Mouse (Mus musculus): ENCODE results near the gene Chn2.
A peak's percentile ranks its signal among the peaks of the same experiment; 100 is the strongest.

Gene Chn2

DNA sequence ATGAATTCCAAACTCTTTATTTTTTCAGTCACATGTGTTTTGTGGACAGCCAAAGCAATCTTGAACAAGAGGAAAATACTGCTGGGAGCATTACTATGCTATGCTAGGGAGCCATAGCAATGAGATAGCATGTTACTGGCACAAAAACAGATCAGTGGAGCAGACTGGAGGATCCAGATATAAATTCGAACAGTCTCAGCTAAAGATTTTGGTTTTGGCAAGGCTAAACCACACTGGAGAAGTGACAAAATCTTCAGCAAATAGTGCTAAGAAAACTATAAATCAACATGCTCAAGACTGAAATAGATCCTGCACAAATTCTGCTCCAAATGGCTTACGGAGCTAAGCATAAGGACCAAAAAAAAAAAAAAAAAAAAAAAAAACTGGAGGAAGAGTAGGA lies 273.7 kb downstream of the Chn2 start:
- no peak for DNase-seq

DNA sequence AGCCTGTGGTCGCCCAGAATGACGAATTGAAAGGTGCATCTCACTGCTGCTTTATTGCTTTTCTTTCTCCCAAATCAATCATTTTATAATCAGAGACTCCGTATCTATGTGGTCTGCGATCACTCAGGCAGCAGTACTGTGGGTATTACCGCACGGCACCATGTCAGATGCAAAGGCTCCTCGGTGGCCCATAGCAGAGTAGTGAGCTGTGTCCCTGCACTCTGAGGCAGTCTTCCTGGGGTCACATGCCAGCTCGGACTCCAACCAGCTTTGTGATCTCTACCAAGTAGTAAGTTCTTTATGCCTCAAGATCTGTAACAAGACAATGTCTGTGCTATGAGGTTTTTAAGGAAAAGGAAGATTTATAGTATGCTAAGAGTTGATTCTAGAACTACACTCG lies 279.3 kb downstream of the Chn2 start:
- DNase-seq: no peak

DNA sequence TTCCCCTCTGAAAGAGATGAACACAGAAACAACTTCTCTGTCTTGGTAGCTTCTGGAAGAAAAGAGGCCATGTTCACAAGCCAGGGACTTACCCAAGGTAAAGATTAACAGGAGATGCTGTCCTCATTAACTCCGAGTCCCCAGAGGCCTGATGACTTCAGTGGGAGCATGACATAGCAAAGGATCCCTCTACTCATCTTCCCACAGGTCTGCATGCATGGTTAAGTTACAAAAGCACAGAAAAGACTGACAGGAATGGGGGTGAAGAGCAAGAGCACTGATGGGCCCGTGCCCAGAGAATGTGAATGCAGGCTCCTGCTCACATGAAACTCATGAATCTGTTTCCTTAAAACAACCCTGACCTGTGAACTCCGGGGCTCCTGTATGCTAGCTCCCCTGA lies 279.8 kb downstream of the Chn2 start:
- no peak for DNase-seq

DNA sequence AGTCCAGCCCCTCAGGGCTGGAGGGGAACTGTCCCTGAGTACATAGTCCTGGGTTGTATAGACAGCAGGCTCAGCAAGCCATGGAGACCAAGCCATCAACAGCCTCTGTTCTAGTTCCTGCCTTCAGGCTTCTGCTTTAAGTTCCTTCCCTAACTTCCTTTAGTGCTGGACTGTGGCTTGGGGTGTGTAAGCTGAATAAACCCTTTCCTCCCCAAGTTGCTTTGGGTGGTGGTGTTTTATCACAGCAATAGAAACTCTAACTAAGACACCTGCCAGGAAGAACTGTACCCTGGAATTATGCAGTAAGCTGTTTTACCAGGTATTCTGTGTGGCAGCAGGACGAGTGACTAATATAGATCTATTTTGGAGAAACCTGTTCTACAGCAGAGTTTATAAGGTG lies 280.9 kb downstream of the Chn2 start:
- no peak for DNase-seq

DNA sequence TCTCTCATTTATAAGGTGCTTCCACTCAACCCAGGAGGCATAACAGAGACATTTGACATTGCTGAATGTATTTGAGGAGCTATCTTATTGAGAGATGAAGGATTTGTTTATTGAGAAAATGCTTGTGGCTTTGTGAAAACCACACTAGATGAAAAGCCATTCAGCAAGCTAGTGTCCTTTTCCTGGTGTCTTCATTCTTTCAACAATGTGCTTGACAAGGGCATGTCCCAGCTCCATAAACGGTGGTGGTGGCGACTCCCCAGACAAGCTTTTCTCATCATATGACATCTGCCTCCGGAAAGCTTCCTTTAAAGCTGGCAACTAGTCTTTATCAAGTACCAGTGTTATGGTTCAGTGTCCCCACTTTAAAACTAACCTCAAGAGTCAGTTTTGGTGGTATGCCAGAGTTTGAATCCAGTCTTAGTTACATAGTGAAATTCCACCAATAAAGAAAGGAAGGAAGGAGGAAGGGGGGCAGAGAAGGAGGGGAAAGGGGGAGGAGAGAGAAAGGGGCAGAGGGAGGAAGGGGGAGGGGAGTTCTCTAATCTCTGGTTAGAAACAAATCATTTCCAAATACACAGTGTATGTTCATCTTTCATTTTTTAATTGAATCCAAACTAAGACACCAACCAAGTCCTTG lies 286.0 kb downstream of the Chn2 start, which contains the start of gene Prr15:
Gene Prr15, plus strand, starts transcription at position 590 of the 640 bp plus-strand sequence.
- no peak for DNase-seq

DNA sequence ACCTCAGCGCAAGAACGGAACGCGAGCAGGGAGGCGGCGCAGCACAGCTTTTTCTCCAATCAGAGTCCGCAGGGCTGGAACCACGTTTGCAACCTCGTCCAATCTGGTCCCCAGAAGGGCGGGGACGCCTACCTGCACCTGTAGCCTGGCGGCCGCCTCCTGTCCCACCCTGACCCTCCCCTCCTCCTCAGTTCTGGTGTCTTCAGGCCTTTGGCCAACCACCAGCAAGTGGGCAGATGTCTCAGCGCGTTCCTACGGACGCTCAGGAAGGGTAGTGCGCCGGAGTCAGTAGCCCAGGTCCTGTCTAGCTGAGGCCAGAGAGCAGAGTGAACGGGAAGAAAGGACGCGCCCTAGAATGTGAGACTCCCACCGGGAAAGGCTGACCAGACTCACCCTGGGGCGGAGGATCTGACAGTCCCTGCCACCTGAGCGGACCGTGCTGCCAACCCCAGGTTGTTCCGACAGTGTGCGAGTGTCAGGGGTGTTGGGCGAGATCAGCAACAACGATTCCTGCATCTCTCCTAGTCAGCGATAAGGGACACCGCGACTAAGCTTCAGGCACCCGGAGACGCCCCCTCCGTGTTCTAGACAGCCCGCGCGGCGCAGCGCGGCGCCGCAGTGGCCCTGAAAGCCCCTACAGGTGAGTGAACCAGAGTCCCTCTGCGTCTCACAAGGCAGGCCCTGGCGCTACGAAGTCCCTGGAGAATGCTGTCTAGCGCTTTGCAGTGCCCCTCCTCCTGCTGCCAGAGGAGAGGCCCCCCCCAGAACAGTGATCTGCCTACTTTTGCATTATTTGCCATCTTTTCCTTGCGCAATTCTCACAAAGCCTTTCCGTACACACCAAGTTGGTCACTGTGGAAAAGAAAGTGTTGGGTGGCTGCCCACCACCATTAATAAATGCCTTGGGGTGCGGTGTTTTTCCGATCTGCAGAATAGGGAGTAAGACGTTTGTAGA lies 287.6 kb downstream of the Chn2 start:
- DNase-seq: peak; percentile 48

DNA sequence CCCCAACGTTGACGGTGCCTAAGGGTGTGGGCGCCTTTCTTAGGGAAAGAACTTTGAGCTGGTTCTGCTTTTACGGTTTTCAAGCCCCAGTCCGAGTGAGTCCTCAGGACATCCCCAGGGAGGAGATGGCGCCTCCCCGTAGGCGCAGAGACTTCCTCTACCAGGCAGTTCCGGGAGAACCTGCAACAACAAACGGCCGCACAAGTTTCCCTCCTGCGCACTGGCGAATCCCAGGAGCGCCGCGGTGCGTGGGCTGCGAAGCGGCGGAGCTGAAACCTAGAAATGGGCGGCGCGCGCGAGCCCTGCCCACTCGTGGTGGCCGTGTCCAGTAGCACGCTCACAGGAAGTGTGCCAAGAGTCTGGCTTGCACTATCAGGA lies 288.3 kb downstream of the Chn2 start:
- peak; percentile 33 for DNase-seq

DNA sequence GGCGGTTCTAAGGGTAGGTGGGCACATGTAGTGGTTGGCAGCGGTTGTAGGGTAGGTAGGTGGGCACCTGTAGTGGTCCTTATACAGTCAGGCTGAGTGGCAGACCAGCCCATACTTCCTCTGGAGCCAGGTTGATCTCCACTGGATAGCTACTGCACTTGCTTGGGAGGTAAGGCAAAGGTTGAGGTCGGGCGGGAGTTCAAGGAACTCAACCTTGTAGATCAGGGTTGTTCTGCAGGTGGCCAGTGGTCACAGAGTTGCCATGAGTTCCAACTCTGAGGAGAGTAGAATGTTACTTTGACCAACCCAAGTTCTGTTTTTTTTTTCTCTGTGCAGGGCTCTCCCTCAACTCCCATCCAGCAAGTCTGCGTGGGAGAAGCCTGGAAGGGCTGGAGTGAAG lies 289.4 kb downstream of the Chn2 start:
- DNase-seq: no peak

DNA sequence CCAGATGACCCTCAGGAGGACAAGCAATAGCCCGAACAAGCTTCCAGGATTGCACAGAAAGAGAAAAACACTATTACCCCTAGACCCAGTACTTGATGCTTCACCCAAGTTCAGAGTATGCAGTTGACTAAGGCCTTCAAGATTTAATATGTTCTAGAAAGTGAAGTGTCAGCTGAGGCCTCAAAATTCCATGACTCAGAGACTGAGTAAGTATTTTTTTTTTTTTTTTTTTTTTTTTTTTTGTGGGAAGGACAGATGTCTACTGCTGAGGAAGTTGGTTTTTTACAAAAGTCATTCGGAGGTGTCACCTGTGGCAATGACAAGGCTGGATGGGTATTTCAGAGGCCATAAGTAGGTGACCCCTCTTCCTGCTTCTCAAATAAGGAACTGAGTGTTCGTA lies 290.2 kb downstream of the Chn2 start:
- no peak for DNase-seq

DNA sequence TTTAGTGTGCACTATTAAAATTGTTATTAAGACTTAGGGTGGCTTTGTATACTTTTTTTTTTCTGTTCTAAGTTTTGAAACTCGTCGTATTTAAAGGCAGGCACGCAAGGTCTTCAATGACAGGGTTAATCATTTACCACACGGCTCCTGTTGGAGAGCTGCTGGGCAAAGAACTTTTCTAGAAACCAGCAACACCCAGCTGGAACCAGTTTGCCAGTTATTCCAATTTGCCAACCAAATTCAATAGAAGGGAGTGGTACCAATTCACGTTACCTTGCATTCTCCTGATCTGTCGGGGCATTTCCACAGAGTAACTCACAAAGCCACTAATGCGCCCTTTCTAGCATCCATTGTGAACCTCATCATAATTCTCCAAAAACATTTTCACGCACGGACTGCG lies 290.8 kb downstream of the Chn2 start:
- DNase-seq: no peak

DNA sequence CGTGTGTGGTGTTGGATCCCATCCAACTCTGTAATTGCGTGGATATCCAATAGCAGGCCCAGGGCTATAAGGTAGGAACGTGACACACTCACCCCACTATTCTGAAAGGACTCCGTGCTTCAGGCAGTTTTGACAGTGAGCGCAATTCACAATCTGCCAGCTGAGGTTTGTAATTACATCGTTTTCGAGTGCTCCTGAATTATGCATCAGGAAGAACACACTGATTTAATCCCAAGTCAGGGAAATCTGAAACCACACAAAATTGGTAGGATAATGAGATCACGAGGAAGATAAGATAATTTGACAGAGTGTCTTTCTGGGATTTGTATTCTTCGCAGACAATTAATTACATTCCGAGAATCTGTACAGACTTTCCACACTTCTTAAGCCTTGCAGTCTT lies 292.4 kb downstream of the Chn2 start:
- no peak for DNase-seq

DNA sequence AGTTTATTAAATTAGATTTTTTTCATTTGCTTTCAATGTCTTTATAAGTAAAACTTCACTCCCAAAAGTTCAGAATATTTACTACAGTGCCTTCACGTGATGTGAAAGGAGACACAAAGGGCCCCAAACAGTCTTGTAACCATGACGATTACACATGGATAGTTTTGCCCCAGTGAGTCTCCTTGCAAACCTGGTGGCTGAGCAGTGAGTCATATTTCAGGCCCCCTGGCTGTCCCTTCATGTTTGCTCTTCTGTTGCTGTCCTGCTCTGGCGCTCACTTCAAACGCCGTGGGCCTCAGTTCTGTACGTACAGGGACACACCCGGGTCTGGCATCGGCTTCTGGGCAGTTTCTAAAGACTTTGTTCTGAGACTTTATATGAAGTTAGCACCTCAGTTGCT lies 292.8 kb downstream of the Chn2 start:
- DNase-seq: no peak

DNA sequence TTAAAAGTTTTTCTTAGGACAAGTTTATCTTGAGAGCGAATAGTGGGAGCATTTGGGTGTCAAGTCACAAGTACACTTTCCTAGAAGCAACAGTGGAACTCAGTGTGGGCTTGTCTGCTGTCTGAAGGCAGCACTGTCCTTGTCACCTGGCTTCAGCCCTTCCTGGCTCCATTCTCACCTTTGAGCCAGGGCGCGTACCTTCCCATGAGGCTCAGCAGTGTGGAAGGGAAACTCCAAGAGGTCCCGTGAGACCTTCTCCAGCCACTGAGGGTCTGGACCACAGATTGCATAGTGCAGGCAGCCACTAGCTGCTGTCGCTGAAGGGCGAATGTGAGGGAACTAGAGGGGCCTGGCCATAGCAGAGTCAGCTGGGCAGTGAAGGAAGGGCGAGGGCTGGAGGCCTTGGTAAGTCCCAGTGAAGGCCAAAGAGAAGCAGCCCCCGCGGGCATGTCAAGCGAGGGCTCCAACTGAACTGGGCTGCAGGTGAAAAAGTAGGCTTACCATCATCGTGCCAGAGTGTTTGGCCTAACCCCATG lies 293.8 kb downstream of the Chn2 start:
- no peak for DNase-seq

DNA sequence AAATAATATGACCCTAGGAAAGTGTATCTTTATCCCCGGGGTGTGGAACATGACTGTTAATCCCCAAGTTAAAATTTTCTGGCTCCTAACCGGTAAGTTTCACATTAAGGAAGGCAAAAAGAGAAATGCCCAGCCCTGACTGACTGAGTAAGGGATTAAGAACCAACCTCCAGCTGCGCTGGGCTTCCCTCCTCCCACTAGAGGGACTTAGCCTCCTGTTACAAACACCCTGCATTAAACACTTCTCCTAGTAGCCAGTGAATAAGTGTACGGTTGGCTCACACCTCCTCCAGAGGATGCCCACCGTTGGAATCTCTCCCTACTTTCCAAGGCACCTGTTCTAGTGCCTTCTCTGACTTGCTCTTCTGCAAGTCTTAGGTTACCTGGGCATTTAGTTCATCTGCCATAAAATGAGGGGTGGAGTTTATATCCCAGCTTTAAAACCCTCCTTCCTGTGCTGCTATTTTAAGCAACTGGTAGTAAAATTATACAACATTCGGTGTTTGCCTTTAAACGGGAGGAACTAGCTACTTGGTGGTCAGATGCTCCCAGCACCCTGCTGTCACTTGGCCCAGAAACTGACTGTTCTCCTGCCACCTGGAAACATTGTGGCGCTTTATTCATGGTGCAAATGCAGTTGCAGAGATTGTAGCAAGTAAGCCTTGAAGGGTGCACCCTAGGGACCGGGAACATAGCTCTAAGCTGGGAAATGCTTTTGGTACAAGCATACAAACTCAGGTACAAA lies 294.5 kb downstream of the Chn2 start:
- DNase-seq: no peak

DNA sequence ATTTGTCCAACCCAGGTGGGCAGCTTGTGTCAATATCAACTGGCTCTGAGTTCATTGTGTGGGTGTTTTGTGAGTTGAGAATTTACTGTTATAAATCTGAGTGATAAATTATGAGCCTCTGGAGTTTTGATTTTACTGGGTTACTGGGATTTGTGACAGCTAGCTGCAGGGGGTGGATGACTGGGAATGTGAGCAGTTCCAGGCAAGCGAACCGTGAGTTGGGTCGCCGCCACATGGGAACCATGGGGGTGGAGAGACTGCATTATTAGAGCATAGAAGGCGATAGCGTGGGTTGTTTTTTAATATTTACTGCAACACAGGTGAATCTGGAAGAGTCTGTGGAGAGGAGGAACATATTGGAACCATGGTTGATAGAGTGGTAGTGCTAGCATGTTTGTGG lies 298.0 kb downstream of the Chn2 start:
- DNase-seq: no peak

DNA sequence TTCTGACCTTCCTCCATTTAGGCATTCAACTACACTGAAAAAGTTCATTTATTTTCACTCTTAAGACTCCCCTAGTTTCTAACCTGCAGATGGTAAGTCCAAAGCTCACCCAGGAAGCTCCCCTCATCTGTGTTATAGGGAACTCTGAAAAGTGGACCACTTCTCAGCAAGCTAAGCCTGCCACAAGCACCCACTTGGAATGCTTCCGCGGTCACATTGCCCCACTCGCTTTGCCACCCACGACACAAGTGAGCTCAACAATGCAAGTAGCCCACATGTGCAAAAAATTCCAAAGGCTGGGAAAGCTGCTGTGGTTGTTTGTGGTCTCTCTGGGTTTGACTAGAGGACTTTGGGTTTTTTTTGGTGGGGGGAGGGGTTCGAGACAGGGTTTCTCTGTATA lies 301.8 kb downstream of the Chn2 start:
- no peak for DNase-seq

DNA sequence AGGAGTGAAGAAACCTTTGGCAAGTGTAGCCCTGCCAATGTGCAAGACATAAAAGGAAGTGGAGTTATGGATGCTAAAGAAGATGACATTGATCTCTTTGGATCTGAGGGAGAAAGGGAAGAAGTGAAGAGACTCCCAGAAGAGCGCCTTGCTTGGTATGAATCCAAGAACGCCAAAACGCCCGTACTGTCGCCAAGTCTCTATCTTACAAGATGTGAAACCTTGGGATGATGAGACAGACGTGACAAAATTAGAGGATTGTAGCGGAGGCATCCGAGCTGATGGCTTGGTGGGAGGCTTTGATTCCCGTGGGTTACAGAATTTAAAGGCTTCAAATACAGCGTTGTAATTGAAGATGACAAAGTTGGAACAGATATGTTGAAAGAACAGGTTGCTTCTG lies 302.9 kb downstream of the Chn2 start:
- DNase-seq: no peak
